Mouse (Mus musculus) brain, embryonic 14.5 days (tissue): ENCODE results near the gene Hip1.

Experiments used
- CTCF ChIP-seq: fragments of 200-500 bp; IDR thresholded peaks from 2 replicates; pipeline ENCODE4 v1.5.1; 2012; ENCODE audit warnings: inconsistent platforms, mild to moderate bottlenecking, moderate library complexity, borderline replicate concordance; ENCODE audit not compliant: insufficient read depth, insufficient read length; ENCODE audit errors: extremely low read depth
- POLR2A ChIP-seq: fragments of 200-500 bp; IDR thresholded peaks from 2 replicates; pipeline ENCODE4 v1.6.1; 2012; ENCODE audit warnings: mild to moderate bottlenecking, inconsistent platforms, borderline replicate concordance; ENCODE audit not compliant: poor library complexity, insufficient read depth, insufficient read length, severe bottlenecking; ENCODE audit errors: extremely low read depth

GRCm38 (mm10) chr5:135550910-135551309 lies 6.0 kb upstream of the Hip1 start:
- TF ChIP-seq CTCF (peak; percentile 47; the same call in 1 of the 2 replicates), POLR2A (no peak)
